14 mouse cellular contexts compared by ENCODE assay signal in genomic region chr16:42381328-42381838, GRCm38 (mm10). TPM values are rescaled to one million over a fixed set of nuclear protein-coding genes. Genes with fewer than 3 reads are reported as not detected.
DNase-seq lines count a peak whose midpoint lies in the region; ATAC-seq lines count a peak whose summit lies in the region.
"Had no signal": no experiment of that assay in that cellular context is flagged by ENCODE, and none has a peak within 500 bp of the region (broad histone marks: within the 10 kb centered on the region; RNA-seq: fewer than 3 reads in every experiment).

No protein-coding gene starts in this region.

- no peak overlapping the region for H3K9ac ChIP-seq in neural tube, embryonic 13.5 days
- H3K9ac ChIP-seq in neural tube, embryonic 15.5 days (replicated peaks): no peak overlapping the region
- H3K9ac ChIP-seq in midbrain, embryonic 16.5 days (ENCODE audit: low read depth, low read length): no peak overlapping the region

- H3K36me3 ChIP-seq in neural tube, embryonic 13.5 days: no peaks in the 10 kb centered on the region
- H3K36me3 ChIP-seq in neural tube, embryonic 15.5 days: no peaks in the 10 kb centered on the region
- H3K36me3 ChIP-seq in midbrain, embryonic 16.5 days (ENCODE audit: control insufficient read depth, insufficient read depth, low read length): no peaks in the 10 kb centered on the region

- 50% methylated on average over 4 of the region's 4 CpGs for WGBS in neural tube, embryonic 13.5 days
- WGBS in neural tube, embryonic 15.5 days: 35% methylated on average over 4 of the region's 4 CpGs
- WGBS in midbrain, embryonic 16.5 days: 10% methylated on average over 4 of the region's 4 CpGs

- no peaks in the 10 kb centered on the region for H3K27me3 ChIP-seq in neural tube, embryonic 13.5 days
- H3K27me3 ChIP-seq in neural tube, embryonic 15.5 days (replicated peaks): no peaks in the 10 kb centered on the region
- H3K27me3 ChIP-seq in midbrain, embryonic 16.5 days (ENCODE audit: control insufficient read depth, insufficient read depth, low read depth, low read length): no peaks in the 10 kb centered on the region

- no peak overlapping the region for H3K4me3 ChIP-seq in neural tube, embryonic 13.5 days
- H3K4me3 ChIP-seq in neural tube, embryonic 15.5 days (replicated peaks): no peak overlapping the region
- H3K4me3 ChIP-seq in midbrain, embryonic 16.5 days (ENCODE audit: low read depth, low read length): no peak overlapping the region
- H3K4me3 ChIP-seq: gastrocnemius, adult 2 months had no signal

- no peak overlapping the region for H3K4me2 ChIP-seq in neural tube, embryonic 13.5 days
- H3K4me2 ChIP-seq in neural tube, embryonic 15.5 days: no peak overlapping the region
- H3K4me2 ChIP-seq in midbrain, embryonic 16.5 days (ENCODE audit: low read length): no peak overlapping the region

- no peaks in the 10 kb centered on the region for H3K9me3 ChIP-seq in neural tube, embryonic 13.5 days
- H3K9me3 ChIP-seq in neural tube, embryonic 15.5 days (replicated peaks): no peaks in the 10 kb centered on the region
- H3K9me3 ChIP-seq in midbrain, embryonic 16.5 days (replicated peaks; ENCODE audit: control insufficient read depth, low read length, poor library complexity, severe bottlenecking): no peaks in the 10 kb centered on the region

- peak overlapping the region; percentile 55; the same call in 1 of the 2 replicates for H3K27ac ChIP-seq in neural tube, embryonic 13.5 days (replicated peaks)
- H3K27ac ChIP-seq in neural tube, embryonic 15.5 days (replicated peaks): no peak overlapping the region
- H3K27ac ChIP-seq in midbrain, embryonic 16.5 days (ENCODE audit: low read length): peak overlapping the region; percentile 51
- H3K27ac ChIP-seq: gastrocnemius, adult 2 months; kidney, postnatal 0 days; macrophage had no signal

- ATAC-seq in neural tube, embryonic 13.5 days (ENCODE audit: low read depth): no peak
- no peak for ATAC-seq in neural tube, embryonic 15.5 days (ENCODE audit: low FRiP score)
- peak; percentile 73 for ATAC-seq in midbrain, embryonic 16.5 days
- ATAC-seq: inflammation-experienced regulatory T-cells, adult 6 months had no signal

- peak; percentile 10 for DNase-seq in embryo, embryonic 11 days
- DNase-seq in embryo, embryonic 10 days (ENCODE audit: low spot score): no peak
- DNase-seq in lung, postnatal 14 days: no peak
- no peak for DNase-seq in kidney, adult 11 months
- DNase-seq: kidney, adult 2 months had no signal

- H3K4me1 ChIP-seq in neural tube, embryonic 13.5 days (replicated peaks): peaks cover 7% of the 10 kb centered on the region
- H3K4me1 ChIP-seq in neural tube, embryonic 15.5 days: no peaks in the 10 kb centered on the region
- peaks cover 6% of the 10 kb centered on the region; the same call in 1 of the 2 replicates for H3K4me1 ChIP-seq in midbrain, embryonic 16.5 days (ENCODE audit: control insufficient read depth, insufficient read depth, low read length)

RNA-seq across cellular contexts. Expression of gene Gap43, which starts 40.9 kb away (rescaled TPM):
- polyA plus RNA-seq in neural tube, embryonic 13.5 days (2015; fragmentation: Nextera tagmentation; extraction: Ambion mirVana): 1,023 and 1,039 TPM in 2 replicates
- 1,138 and 1,419 TPM in 2 replicates for polyA plus RNA-seq in neural tube, embryonic 15.5 days (2015; fragmentation: Nextera tagmentation; extraction: Ambion mirVana)
- polyA plus RNA-seq in midbrain, embryonic 16.5 days (2015; fragmentation: Nextera tagmentation; extraction: Ambion mirVana): 1,781 and 1,991 TPM in 2 replicates
- polyA plus RNA-seq: inflammation-experienced regulatory T-cells, adult 6 months; liver, adult 2 months; macrophage; spleen, adult 2 months had no signal
